Mouse (Mus musculus) limb, embryonic 11.5 days (tissue): ENCODE measurements around the gene Zdhhc19. TPM values are rescaled to one million over a fixed set of nuclear protein-coding genes. Genes with fewer than 3 reads are reported as not detected.
"Not testable (repeated sequence)": the region's sequence is repeated elsewhere in the genome, so short reads cannot be mapped to it uniquely, and the experiment has no call there.

ENCODE experiments used
- ATAC-seq: fragments of 200-750 bp; cut with Nextera tagmentation; 2 replicates; pipeline ENCODE4 v1.8.0; 2017; ENCODE audit warnings: low read depth; ENCODE audit not compliant: insufficient number of reproducible peaks, low FRiP score, low TSS enrichment
- DNase-seq: peaks from one replicate; pipeline ENCODE4 v3.0.0-alpha.2; 2015; ENCODE audit warnings: low spot score
- H3K27ac ChIP-seq: fragments of 300-500 bp; sonication (generic); replicated peaks from 2 replicates; pipeline ENCODE4 v1.5.1; 2014; ENCODE audit warnings: low read depth, mild to moderate bottlenecking, low read length
- H3K27me3 ChIP-seq: fragments of 300-500 bp; sonication (generic); 2 replicates; pipeline ENCODE4 v1.6.1; 2014; ENCODE audit warnings: mild to moderate bottlenecking, low read length, mixed read lengths; ENCODE audit not compliant: control insufficient read depth, insufficient read depth
- H3K36me3 ChIP-seq: fragments of 300-500 bp; sonication (generic); 2 replicates; pipeline ENCODE4 v1.6.1; 2014; ENCODE audit warnings: mild to moderate bottlenecking, low read length, moderate library complexity, mixed read lengths; ENCODE audit not compliant: control insufficient read depth, insufficient read depth
- H3K4me1 ChIP-seq: fragments of 300-500 bp; sonication (generic); 2 replicates; pipeline ENCODE4 v1.6.1; 2014; ENCODE audit warnings: low read length, mixed read lengths; ENCODE audit not compliant: control insufficient read depth, insufficient read depth
- H3K4me2 ChIP-seq: fragments of 300-500 bp; sonication (generic); 2 replicates; pipeline ENCODE4 v1.6.1; 2014; ENCODE audit warnings: low read depth, mild to moderate bottlenecking, moderate library complexity; ENCODE audit not compliant: severe bottlenecking
- H3K4me3 ChIP-seq: fragments of 300-500 bp; sonication (generic); 2 replicates; pipeline ENCODE4 v1.5.1; 2014; ENCODE audit warnings: low read depth, low read length
- H3K9ac ChIP-seq: fragments of 300-500 bp; sonication (generic); 2 replicates; pipeline ENCODE4 v1.6.1; 2014; ENCODE audit warnings: mild to moderate bottlenecking, low read length
- H3K9me3 ChIP-seq: fragments of 300-500 bp; sonication (generic); 2 replicates; pipeline ENCODE4 v1.6.1; 2016; ENCODE audit warnings: low read length; ENCODE audit not compliant: control insufficient read depth
- WGBS: fragments of 180-500 bp; shearing (Covaris S2); extraction: QIAGEN DNeasy Blood & Tissue Kit; methylation state at CpG from one replicate; pipeline ENCODE4 v1.1.7; 2014; 5-methylcytosine and 5-hydroxymethylcytosine counted together
- polyA plus RNA-seq: library from polyadenylated mRNA; unstranded; fragments of >200 nt; fragmentation: Nextera tagmentation; extraction: Ambion mirVana; gene quantifications from 2 replicates; pipeline ENCODE4 v1.2.1, GENCODE M21; 2014

Zdhhc19 gene
- polyA plus RNA-seq, 1 experiment from 2014 or later = not detected

DNA sequence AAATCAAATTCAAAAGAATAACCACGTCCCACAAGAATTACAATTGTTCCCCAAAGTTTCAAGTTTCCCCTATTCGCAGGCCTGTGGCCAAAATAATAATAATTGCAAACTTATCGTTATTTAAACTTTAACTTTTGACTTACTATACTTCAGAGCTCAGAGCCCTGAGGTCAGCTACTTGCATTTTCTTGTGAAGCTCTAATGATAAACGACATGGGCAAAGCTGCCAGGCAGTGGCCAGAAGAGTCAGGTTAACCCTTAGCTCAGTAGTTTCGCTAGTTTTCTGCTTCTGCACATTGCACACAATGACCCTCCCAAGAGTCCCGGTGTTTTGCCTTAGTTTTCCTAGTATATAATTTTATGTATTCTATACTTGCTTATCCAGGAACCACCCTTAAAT is 1.7 kb upstream of the Zdhhc19 start:
- not testable (repeated sequence) for ATAC-seq, DNase-seq
- 72% methylated on average over 6 of the region's 6 CpGs for WGBS

GRCm38 (mm10) chr16:32498996-32499395 is 2.9 kb downstream of the Zdhhc19 start:
- 0 out of 2 replicates have a peak, but pooled peaks cover 2% of the 10 kb centered on the region for H3K4me1 ChIP-seq
- ATAC-seq (no peak), DNase-seq (no peak)
- H3K27me3 ChIP-seq = no peaks in the 10 kb centered on the region
- 62% methylated on average over 13 of the region's 13 CpGs for WGBS
- H3K9ac ChIP-seq = no peak overlapping the region
- no peaks in the 10 kb centered on the region for H3K36me3 ChIP-seq
- H3K27ac ChIP-seq = no peak overlapping the region
- no peaks in the 10 kb centered on the region for H3K9me3 ChIP-seq
- no peak overlapping the region for H3K4me2 ChIP-seq
- no peak overlapping the region for H3K4me3 ChIP-seq

More for the DNA sequence above, 1.7 kb upstream of the Zdhhc19 start:
- H3K4me3 ChIP-seq, H3K27ac ChIP-seq, H3K9me3 ChIP-seq, H3K36me3 ChIP-seq, H3K4me2 ChIP-seq, H3K27me3 ChIP-seq, H3K9ac ChIP-seq, H3K4me1 ChIP-seq: not testable (repeated sequence)

GRCm38 (mm10) chr16:32499430-32500037 is 3.5 kb downstream of the Zdhhc19 start:
- 12% methylated on average over 22 of the region's 22 CpGs for WGBS
- Histone ChIP-seq H3K4me2 (peak overlapping the region; percentile 33), H3K4me3 (no peak overlapping the region), H3K4me1 (0 out of 2 replicates have a peak, but pooled peaks cover 2% of the 10 kb centered on the region), H3K9me3 (no peaks in the 10 kb centered on the region), H3K27me3 (no peaks in the 10 kb centered on the region), H3K27ac (no peak overlapping the region; the same call in 1 of the 2 replicates), H3K9ac (no peak overlapping the region), H3K36me3 (no peaks in the 10 kb centered on the region)
- peak; percentile 78 for ATAC-seq
- DNase-seq = peak; percentile 94

- Histone ChIP-seq H3K27ac (no peak overlapping the region), H3K4me3 (no peak overlapping the region), H3K27me3 (no peaks in the 10 kb centered on the region), H3K4me1 (0 out of 2 replicates have a peak, but pooled peaks cover 2% of the 10 kb centered on the region), H3K9ac (no peak overlapping the region), H3K4me2 (no peak overlapping the region), H3K9me3 (no peaks in the 10 kb centered on the region), H3K36me3 (no peaks in the 10 kb centered on the region)
- DNase-seq (no peak), ATAC-seq (no peak)
- 53% methylated on average over 7 of the region's 7 CpGs for WGBS
Observed at GRCm38 (mm10) chr16:32501459-32501858, 5.4 kb downstream of the Zdhhc19 start.

DNA sequence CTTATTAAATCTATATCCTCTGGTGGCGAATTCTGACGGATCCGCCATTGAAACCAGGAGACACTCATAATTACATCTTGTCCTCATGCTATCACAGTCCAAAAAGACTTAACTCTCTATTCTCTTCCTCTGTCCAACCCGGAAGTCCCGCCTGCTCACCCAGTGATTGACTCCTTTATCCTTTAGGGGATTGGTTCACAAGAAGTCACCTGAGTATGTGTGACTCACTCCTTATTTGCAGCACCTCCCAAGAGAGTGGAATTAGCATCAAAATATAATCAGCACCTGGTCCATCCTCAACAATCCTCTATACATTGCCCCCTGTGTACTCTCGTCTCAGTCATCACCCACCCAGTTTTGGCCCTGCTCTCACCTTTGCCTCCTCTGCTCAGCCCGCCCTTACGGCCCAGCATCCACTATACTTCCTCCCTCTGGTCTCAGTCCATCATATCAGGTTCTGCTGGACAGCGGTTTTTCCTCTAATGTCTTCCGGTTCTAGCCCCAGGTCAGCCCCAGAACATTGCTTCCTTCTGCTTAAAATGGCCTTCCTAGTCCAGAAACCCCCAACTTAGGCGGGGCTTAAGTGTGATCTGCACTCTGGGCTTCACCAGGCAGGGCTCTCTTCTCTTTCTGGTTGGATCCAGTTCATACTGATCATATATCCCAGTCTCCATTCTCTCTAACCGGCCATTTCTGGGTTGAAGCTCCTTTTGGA is 6.7 kb downstream of the Zdhhc19 start:
- Histone ChIP-seq H3K27ac (no peak overlapping the region), H3K27me3 (no peaks in the 10 kb centered on the region), H3K36me3 (no peaks in the 10 kb centered on the region), H3K4me1 (0 out of 2 replicates have a peak, but pooled peaks cover 2% of the 10 kb centered on the region), H3K4me2 (no peak overlapping the region), H3K4me3 (no peak overlapping the region), H3K9ac (no peak overlapping the region), H3K9me3 (no peaks in the 10 kb centered on the region)
- DNase-seq (no peak), ATAC-seq (no peak)
- WGBS = 92% methylated on average over 12 of the region's 12 CpGs

DNA sequence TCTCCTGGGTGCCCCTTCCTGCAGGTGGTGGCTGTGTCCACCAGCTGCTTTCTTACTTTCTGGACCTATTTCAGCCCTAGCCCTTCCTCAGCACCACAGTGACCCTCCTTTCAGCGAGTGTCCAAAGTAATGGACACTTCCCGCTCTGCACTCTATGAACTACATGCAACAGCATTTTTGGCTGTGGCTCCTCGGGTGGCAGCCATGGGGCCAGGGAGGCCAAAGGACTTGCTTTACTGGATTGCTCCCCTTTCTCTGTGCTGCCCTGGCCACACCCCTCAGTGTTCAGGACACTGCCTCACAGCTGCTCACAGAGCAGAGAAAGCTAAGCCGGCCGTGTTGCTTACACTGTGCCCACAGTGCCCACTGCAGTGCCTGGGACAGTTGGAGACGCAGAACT is 7.6 kb downstream of the Zdhhc19 start:
- Histone ChIP-seq H3K27me3 (no peaks in the 10 kb centered on the region), H3K4me1 (0 out of 2 replicates have a peak, but pooled peaks cover 2% of the 10 kb centered on the region), H3K27ac (no peak overlapping the region), H3K9ac (no peak overlapping the region), H3K9me3 (no peaks in the 10 kb centered on the region), H3K4me3 (no peak overlapping the region), H3K4me2 (no peak overlapping the region), H3K36me3 (no peaks in the 10 kb centered on the region)
- ATAC-seq (no peak), DNase-seq (no peak)
- 74% methylated on average over 6 of the region's 6 CpGs for WGBS

- Histone ChIP-seq H3K27ac (no peak overlapping the region), H3K27me3 (no peaks in the 10 kb centered on the region), H3K36me3 (no peaks in the 10 kb centered on the region), H3K9me3 (no peaks in the 10 kb centered on the region), H3K9ac (no peak overlapping the region), H3K4me2 (no peak overlapping the region), H3K4me1 (0 out of 2 replicates have a peak, but pooled peaks cover 6% of the 10 kb centered on the region), H3K4me3 (no peak overlapping the region)
- DNase-seq = no peak
- no peak for ATAC-seq
- 79% methylated on average over 8 of the region's 8 CpGs for WGBS
Observed at GRCm38 (mm10) chr16:32506298-32506697, 10.2 kb downstream of the Zdhhc19 start.

DNA sequence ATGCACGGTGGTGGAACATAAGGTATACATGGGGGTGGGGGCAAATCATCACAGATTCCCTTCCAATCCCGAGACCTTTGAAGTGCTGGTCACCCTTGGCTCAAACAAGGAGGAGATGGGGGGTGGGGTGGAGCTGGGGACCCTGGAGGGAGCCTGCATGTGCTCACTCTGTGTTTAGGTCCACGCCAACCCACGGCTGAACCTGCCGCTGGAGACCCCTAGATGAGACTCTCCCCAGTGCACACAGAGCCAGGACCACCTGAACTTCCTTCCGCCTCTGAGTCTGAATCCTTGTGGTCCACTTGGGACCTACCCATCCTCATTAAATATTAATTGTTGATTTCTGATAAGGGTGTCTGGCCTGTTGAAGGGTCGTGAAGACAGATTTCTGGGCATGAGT is 10.8 kb downstream of the Zdhhc19 start:
- ATAC-seq = no peak
- Histone ChIP-seq H3K9ac (no peak overlapping the region), H3K27me3 (no peaks in the 10 kb centered on the region), H3K4me2 (no peak overlapping the region), H3K27ac (no peak overlapping the region), H3K4me3 (no peak overlapping the region), H3K4me1 (0 out of 2 replicates have a peak, but pooled peaks cover 8% of the 10 kb centered on the region), H3K9me3 (no peaks in the 10 kb centered on the region), H3K36me3 (no peaks in the 10 kb centered on the region)
- WGBS = 83% methylated on average over 7 of the region's 7 CpGs
- no peak for DNase-seq
